Mouse (Mus musculus) left cerebral cortex, postnatal 25 days (tissue): ENCODE data around the gene Prr5l. TPM values are rescaled to one million over a fixed set of nuclear protein-coding genes. Genes with fewer than 3 reads are reported as not detected.

ENCODE experiments used
- DNase-seq, 2 experiments: peaks; one replicate each; pipeline ENCODE4 v3.0.0; 2022; ENCODE audit warnings: low spot score in 2 of 2, mixed read lengths in 1 of 2
- intact Hi-C: fragments of 180-260 bp; cut with DNase I; formaldehyde crosslinking; loops from one replicate; pipeline ENCODE4 v1.15.1; 2025
- total RNA-seq, 2 experiments: library from RNA; stranded (reverse); gene quantifications; 2 replicates each; pipeline ENCODE4 v1.2.3; 2021

Prr5l gene
- total RNA-seq, result 1 to 10 TPM; 7.7 to 7.8 TPM

GRCm38 (mm10) chr2:101882998-101883397 is at the start of gene Prr5l:
Gene Prr5l (minus strand): TSS chr2:101883027.
- peak in 1 of 2 experiments; percentile 31 for DNase-seq
- intact Hi-C loops, result no loop called here

DNA sequence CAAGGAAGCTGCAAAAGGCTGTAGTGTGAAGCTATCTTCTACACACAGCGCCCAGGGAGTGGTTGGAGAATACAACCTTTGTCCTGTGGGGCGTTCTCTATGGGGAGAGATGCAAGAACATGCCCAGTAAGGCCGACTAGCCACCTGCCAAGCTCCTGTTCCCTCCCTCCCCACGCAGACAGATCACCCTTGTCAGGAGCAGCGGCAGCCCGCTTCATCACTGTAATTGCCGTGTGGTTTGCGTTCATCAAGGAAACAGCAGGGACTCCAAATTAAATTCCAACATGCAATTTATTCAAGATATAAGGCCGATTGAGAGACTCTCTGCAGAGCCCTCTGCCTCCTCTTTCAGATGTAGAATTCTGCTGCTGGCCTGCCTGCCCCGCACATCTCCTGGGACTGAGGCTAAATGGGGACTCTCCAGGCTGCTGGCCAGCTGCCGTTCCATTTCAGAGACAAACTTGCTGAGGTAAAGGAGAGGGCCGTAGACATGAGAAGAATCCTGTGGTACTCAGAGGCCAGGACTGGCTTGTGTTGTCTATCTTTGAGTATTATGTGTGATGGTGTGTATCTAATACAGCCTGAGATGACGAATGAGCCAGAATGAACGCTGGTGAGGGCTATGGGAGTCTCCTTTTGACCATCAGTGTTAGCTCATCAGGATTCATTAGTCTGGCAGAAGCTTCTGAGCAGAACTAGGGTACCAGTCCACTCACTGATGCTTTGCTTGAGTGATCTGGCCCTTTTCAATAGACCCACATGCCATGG is 49.5 kb upstream of the Prr5l start:
- no peak for DNase-seq
- intact Hi-C loops, result no loop called here

DNA sequence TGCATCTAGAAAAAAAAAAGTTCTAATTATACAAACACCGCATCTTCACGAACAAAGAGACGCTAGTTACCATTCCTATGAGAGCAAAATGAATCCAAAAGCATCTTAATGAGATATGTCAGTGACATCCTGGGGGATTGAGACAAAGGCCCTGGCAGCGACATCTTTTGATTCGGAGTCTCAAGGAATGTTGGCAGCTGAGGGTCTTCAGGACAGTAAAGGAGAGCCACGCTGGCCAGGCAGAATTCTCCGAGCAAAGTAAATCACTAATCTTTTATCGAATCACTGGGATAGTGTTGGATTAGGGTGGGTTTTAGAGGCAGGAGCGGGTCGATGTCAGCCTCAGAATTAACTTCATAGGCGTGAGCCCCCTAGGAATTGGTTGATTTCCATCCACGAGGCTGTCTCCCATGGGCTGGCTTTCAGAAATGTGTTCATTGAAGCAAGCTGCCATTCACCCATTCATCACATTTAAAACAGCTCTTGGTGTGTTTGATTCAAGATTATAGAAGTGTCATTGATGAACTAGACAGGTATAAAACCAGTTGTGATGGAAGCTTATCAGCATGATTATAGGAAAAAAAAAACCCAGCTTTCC is 42.9 kb upstream of the Prr5l start:
- intact Hi-C loops, result no loop called here
- DNase-seq, result no peak

- intact Hi-C loops, result no loop called here
These were observed 42.4 kb upstream of the Prr5l start for GRCm38 (mm10) chr2:101925183-101925582.

DNA sequence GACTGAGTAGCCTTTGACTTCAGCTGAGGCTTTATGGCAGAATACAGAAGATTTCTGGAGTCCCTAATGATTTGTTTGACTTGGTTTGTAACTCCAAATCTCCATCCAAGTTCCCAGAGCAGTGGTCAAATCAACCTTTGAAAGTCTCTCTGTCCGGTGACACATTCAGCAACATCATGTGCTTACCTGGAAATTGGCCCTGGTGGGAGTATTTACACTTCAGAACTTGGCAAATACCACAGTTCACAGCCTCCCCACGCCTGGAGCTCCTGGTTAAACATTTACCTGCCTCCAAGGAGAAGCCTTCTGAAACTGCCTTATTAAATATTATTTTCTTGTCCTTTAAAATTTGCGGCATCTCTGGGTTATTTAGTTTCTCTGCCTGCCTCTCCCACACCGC is 40.4 kb upstream of the Prr5l start:
- intact Hi-C loops, result no loop called here
- DNase-seq, result no peak

More at GRCm38 (mm10) chr2:101925183-101925582, 42.4 kb upstream of the Prr5l start:
- no peak for DNase-seq

DNA sequence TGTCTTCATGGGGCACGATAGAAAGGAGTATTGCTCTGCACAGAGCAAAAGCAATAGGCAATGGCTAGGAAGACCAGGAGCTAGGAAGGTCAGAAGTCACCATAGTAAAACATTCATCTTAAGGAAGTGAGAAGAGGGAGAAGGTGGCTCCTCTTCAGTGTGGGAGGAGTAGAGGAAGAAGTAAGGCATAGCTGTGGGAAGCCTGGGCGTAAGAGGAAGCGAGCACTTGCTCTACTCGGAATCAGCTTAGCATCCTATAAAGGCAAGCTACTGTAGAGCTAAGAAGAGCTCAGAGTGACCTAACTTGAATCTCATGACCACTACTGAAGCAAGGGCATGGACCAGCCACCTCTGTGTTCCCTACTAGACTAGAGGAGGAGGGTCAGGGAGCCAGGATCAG is 39.5 kb upstream of the Prr5l start:
- DNase-seq, result no peak
- intact Hi-C loops, result no loop called here

GRCm38 (mm10) chr2:101920136-101920554 is 37.3 kb upstream of the Prr5l start:
- peak in 1 of 2 experiments; percentile 12 for DNase-seq
- intact Hi-C loops, result no loop called here

DNA sequence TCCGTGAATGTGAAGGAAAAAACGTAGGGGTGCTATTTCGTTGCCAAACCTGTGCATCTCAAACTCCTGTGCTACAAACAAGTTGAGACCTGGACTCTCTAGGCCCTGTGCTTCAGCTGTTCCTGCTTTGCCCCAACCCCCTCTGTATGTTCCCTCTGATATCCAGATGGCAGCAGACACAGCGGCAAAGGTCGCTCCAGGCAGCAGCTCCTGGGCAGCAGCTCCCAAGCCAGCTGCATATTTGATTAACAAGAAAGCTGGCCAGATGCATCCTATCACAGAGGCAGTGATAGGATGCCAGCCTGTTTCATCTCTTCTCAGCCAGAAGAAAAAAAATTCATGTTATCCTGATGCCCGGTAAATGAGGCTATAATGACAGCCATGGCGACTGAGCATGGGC is 35.7 kb upstream of the Prr5l start:
- intact Hi-C loops, result no loop called here
- no peak for DNase-seq

DNA sequence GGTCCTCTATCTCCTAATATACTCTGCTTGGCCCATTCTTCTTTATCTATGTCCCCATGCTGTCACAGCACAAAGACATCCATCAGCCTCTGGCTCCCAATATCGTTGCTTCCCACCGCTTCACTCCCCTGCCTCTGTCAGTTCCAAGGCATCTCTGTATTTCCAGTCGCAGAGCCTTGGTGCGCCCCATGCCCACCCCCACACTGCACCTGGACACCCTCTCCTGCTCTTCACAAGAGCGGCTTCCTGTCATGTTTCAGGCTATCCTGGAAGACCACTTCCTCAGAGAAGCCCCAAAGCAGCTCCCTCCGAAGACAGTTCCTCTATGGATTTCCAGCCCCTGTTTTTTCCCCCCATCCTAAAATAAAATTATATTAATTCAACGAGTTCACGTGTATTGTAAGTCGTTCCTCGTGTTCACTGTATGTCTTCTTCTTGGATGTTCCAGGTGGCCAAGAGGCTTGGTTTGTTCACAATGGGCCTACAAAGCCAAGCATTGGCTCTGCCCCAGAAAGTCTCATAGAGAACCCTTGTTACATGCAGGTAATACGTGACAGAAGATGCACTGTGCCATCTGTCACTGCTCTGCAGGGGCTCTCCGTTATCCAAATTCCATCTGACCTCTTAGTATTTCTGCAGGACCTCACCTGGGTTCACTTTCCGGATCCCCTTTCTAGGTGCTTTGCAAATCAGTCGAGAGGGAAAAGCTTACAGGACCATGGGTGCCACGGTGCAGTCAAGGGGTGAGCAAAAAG is 26.7 kb upstream of the Prr5l start:
- DNase-seq, result no peak
- intact Hi-C loops, result loop anchor here (5.0 to 10.0 kb wide), 8 partner anchors 93 to 748 kb away; partner anchors contain the start of gene Slc1a2

DNA sequence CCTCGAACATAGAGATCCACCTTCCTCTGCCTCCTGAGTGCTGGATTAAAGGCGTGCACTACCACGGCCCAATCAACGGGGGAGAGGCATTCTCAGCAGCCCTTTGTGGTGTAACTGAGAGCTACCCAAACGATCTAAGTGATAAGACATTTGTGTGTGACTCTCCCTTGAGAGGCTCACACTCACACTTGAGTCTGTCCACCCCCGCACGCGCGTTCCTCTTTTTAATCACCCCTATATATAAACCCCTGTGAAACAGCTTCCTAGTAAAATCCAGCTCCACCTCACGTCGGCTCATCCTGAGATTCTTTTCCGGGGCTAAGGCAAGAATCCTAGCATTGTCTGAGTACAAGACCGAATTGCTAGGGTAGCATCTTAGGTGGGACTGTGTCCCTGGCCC is 25.9 kb upstream of the Prr5l start:
- intact Hi-C loops, result loop anchor here (5.0 to 10.0 kb wide), 8 partner anchors 94 to 749 kb away; partner anchors contain the start of gene Slc1a2
- peak; percentile 25 to 80 for DNase-seq

DNA sequence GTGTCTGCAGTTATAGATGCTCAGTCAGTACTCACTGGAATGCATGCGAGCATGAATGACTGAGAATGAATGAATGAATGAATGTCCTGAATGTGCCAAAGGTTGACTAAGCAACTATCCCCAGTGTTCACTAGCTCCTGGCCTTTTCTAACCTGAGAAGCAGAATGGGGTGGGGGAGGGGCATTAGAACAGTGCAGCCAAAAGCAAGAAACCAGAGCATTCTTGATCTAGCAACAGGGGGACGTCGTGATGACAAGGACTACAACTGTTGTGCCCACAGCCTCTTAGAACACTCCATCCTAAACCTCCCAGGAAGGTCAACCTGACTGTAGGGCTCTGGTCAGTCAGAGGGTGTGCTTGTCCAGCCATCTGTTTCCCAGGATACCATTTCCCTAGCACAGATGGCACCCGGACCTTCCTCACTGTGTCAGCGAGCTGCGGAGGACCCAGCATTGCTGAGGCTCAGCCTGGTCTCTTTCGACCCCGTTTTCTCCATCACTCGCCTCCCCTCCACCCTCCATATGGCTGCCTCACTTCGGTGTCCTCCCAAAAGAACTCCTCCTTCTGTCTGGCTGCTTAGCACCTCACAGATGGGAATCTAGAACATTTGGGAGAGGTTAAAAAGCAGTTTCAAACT is 24.7 kb upstream of the Prr5l start:
- peak; percentile 38 to 73 for DNase-seq
- intact Hi-C loops, result loop anchor here (1.0 to 10.0 kb wide), 10 partner anchors 95 to 750 kb away; partner anchors contain the start of genes Fjx1 and Slc1a2

DNA sequence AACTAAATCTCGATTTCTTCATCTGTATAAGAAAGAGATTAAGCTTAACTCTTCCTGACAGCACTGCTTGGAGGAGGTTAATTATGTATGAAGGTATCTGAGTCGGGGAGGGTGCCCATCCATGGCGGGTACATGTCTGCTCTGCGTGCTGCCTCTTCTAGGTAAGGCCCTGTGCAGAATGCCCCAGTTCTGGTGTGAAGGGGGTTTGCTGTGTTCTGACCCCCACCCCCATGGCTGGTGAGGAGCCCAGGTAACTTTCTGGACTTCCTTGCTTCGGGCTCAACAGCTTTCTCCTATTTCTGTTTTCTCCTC is 23.5 kb upstream of the Prr5l start:
- intact Hi-C loops, result loop anchor here (2.0 to 10.0 kb wide), 9 partner anchors 96 to 751 kb away; partner anchors contain the start of genes Fjx1 and Slc1a2
- DNase-seq, result no peak

- intact Hi-C loops, result loop anchor here (1.0 to 10.0 kb wide), 10 partner anchors 78 to 752 kb away; partner anchors contain the start of genes Fjx1 and Slc1a2
- peak; percentile 83 to 90 for DNase-seq
These were observed 22.9 kb upstream of the Prr5l start for GRCm38 (mm10) chr2:101905534-101906378.

DNA sequence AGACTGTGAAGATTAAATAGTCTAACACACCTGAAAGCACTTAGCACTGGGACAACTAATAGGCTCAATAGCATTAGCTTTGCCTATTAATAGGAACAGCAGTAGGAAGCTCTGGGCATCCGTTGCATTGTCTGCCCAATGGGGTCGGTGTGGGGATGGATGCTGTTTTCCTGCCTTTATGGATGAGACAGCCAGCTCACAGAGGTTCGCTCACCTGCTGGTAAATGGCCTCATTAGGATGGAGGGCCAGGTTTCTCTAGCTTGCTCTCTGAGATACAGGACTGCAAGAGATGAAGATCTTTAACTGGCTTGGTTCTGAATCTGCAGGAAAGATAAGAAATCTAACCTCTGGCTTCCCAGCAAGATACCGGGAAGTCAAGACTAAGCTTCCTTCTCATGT is 19.4 kb upstream of the Prr5l start:
- intact Hi-C loops, result loop anchor here (10.0 kb wide), 1 partner anchor 323 kb away; no protein-coding TSS in a partner anchor
- DNase-seq, result no peak

DNA sequence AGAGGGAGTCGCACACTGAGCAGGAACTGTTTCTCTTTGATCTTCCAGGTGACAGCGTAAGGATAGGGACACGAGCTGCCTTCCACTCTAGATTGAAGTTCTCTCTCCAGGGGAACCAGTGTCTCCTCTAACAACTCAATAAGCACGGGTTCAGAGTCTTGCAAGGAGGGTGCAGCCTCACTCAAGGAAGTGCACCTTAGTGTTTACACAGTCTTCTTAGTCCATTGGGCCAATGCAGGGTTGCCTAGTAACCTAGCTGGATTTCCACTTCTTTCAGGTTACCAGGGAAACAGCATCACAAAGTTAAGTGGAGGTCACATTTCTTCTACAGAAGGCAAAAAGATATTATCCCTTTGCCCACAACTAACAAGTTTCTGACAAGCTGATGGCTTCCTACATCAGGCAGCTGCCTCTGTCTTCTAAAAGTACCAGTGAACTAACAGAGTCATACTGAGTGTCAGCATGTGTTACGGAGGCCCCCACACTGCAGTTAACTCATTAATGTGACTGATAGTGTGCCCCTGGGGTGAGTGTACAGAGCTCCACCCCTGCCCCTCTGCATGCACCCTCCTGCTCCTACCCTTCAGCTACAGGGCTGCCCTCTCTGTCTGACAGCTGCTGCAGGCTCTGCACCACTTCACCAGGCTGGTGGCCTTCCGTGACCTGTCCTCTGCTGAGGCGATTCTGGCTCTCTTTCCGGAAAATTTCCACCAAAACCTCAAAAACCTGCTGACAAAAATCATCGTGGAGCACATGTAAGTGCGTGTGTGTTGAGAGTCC is 13.8 kb upstream of the Prr5l start:
- DNase-seq, result no peak
- intact Hi-C loops, result no loop called here

- no peak for DNase-seq
- intact Hi-C loops, result no loop called here
These were observed 11.3 kb upstream of the Prr5l start for GRCm38 (mm10) chr2:101894126-101894525.

GRCm38 (mm10) chr2:101891143-101891542 is 8.3 kb upstream of the Prr5l start:
- intact Hi-C loops, result no loop called here
- DNase-seq, result no peak

DNA sequence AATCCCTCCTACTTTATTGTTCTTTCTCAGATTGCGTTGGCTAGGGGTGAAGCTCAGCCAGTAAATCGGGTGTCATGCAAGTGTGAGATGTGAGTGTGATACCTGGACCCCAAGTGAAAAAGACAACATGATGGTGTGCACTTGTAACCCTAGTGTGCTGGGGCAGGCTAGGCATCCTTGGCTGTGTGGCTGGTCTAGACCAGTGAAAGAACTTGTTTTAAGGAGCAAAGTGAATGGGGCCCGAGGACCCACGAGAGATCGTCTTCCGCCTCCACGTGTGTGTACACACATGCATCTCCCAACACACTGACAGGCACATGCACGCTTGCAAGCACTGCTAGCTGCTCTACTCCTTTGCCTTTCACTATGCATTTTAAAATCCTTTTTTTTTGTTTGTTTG is 6.1 kb upstream of the Prr5l start:
- intact Hi-C loops, result no loop called here
- DNase-seq, result no peak
